Mouse (Mus musculus) WW6 (cell line): Measurements from ENCODE around the gene Gnat2.
A peak's percentile ranks its signal among the peaks of the same experiment; 100 is the strongest.

Experiments used
- DNase-seq: peaks from one replicate; pipeline ENCODE4 v3.0.0-alpha.2; 2013; ENCODE audit warnings: low read depth, low spot score

Gnat2 gene

GRCm38 (mm10) chr3:108085281-108085720 lies 7.3 kb upstream of the Gnat2 start:
- peak; percentile 57 for DNase-seq

- DNase-seq = no peak
Observed at GRCm38 (mm10) chr3:108085721-108086469, 6.7 kb upstream of the Gnat2 start.

DNA sequence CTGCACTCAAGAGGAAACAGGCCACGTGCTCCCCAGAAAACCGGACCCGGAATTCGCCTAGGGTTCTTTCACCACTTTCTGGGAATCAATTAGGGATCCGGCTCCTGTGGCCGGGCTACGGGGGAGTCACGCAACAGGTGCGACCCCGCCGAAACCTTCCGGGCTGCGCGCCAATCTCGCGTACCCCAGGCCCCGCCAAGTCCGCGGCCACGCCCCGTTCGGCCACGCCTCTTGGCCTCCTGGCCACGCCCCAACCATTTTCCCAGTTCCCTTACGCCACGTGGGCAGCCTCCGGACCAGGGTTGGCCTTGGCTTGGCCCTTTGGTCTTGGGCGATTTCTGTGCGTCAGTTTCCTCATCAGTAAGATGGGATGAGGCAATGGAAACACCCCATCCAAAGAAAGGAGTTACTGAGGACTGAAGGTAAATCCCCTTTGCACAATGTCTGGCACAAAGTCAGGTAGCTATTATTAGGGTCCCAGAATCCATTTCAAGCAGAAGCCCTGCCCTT lies 6.1 kb upstream of the Gnat2 start, which contains the start of gene Ampd2:
Ampd2 (minus strand) TSS at position 182 of the 510 bp plus-strand sequence.
- peak; percentile 68 for DNase-seq

GRCm38 (mm10) chr3:108087329-108087728 lies 5.3 kb upstream of the Gnat2 start:
- DNase-seq = no peak

DNA sequence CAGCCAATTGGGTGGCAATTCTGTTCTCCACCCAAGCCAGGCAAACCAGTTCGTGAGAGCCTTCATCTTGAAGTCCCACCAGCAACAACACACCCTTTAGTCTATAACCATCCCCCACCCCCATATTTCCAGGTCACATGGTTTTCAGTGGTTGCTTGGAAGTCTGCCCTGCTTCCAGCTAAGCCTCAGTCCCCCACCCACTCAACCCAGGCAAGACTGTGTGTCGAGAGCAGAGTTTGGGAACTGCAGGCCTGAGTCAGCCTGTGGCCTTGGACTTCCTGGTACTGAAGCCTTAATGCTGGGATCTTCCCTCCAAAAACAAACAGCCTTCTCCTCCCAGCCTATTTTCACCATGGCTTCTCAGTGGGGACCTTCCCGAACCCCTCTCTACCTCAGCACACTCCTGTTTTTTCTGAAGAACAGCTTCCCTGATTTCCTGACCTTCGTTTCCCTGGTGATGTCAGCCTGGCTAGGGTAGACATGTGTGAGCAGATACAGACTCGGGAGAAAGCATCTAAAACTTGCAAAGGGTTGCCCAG lies 3.7 kb upstream of the Gnat2 start:
- no peak for DNase-seq

- DNase-seq = no peak
Observed at GRCm38 (mm10) chr3:108089916-108090315, 2.7 kb upstream of the Gnat2 start.

DNA sequence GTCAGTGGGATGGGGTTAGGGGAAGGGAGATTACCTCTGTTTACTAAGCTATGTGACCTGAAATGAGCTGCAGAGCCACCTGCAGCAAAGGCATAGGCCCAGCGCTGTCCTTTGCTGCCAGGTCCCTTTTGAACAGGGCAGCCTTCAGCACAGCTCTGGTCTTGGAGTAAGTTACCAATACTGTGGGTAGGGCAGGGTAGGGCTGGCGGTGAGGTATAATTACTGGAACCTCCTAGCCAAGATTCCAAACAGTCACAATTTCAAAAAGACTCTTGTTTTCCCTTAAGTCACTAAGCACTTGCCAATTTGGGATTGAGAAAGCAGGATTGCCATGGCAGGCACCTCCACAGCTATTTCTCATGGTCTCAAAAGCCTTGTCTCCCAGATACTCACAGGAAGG lies 2.0 kb upstream of the Gnat2 start:
- no peak for DNase-seq

GRCm38 (mm10) chr3:108092030-108092429 lies 559 bp upstream of the Gnat2 start:
- no peak for DNase-seq

GRCm38 (mm10) chr3:108093306-108093705 lies 717 bp downstream of the Gnat2 start:
- no peak for DNase-seq

DNA sequence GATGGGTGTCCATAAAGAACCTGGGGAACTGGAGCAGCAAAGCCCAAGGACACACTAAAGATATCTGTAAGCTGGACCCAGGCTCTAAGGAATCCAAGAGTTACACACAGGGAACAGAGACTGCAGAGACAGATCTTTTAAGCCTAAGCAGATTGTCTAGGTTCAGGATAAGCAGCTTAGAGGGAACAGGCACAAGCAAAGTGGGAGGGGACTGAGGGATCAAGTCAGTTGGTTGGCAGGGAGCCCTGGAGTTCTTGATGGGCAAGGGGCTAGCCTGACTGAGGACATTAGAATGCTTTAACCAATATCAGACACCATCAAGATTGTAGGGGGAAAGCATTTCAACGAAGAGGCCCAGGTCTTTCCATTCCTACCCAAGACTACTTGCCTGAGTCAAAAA lies 1.6 kb downstream of the Gnat2 start:
- DNase-seq = no peak

GRCm38 (mm10) chr3:108094976-108095760 lies 2.6 kb downstream of the Gnat2 start:
- DNase-seq = no peak

DNA sequence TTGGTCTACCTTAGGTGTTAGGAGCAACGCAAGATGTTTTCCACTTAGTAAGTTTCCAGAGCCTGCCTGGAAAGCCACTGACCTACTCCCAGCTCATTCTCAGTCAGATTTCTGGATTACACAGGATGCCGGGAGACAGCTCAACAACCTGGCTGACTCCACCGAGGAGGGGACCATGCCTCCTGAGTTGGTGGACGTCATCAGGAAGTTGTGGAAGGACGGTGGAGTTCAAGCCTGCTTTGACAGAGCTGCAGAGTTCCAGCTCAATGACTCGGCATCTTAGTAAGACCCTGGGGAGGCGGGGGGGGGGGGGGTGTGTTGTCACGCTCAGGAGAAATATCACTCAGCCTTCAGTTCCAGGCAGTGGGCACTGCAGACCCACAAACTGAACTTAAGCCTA lies 3.6 kb downstream of the Gnat2 start:
- DNase-seq = no peak

GRCm38 (mm10) chr3:108096726-108097125 lies 4.1 kb downstream of the Gnat2 start:
- DNase-seq = no peak

DNA sequence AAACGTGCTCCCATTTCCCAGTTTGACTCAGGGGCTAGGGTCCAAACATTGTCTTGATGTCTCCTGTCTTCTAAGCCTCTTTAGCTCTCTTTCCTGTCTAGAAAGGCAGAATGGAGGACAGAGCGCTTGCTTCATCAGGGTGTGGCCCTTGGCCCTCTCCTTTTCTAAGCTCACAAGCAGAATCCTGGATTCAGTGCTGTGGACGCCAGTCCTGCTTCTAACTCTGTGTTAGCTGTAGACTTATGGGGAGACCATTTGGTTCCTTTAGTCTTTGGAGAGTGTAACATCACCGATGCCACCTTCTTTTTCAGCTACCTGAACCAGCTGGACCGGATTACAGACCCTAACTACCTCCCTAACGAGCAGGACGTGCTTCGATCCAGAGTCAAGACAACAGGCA lies 5.1 kb downstream of the Gnat2 start:
- no peak for DNase-seq

GRCm38 (mm10) chr3:108098316-108098715 lies 5.7 kb downstream of the Gnat2 start:
- no peak for DNase-seq

GRCm38 (mm10) chr3:108101594-108101993 lies 9.0 kb downstream of the Gnat2 start:
- no peak for DNase-seq

DNA sequence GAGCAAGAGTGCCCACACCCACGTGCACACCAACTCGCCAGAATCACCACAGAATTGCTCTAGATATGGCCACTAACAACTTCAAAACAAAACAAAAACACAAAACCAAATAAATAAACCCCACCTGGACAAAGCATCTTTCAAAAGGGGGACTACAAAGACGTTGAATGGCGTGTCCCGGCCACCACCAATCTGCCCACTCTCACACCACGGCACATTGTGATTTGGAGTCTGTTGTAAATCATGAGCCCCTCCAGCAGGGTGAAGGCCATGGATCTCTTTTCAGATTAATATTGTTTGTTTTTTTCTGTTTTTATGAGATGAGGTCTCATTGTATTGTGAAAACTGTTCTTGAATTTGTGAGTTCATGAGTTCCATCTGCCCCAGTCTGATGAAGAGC lies 9.5 kb downstream of the Gnat2 start:
- DNase-seq = no peak

GRCm38 (mm10) chr3:108105281-108105680 lies 12.7 kb downstream of the Gnat2 start:
- DNase-seq = no peak

GRCm38 (mm10) chr3:108111320-108111719 lies 18.7 kb downstream of the Gnat2 start:
- DNase-seq = no peak

DNA sequence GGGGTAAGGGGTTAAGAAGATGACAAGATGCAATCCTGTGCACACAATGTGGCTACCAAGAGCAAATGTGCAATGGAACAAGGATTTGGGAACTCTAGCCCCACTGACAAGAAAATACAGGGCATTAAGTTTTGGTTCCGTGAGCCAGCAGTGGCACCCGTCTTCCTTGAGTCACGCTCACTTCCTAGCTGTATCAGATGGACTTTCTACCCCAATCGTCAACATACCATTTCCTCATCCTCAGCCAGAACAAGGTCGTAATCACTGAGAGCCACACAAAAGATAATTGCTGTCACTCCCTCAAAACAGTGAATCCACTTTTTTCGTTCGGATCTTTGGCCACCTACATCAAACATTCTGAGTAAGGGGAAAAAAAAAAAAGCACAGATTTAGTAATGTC lies 19.7 kb downstream of the Gnat2 start:
- DNase-seq = no peak

- no peak for DNase-seq
Observed at GRCm38 (mm10) chr3:108112666-108113065, 20.1 kb downstream of the Gnat2 start.

- DNase-seq = no peak
Observed at GRCm38 (mm10) chr3:108113591-108114289, 21.2 kb downstream of the Gnat2 start.
